Mouse (Mus musculus) stomach, embryonic 16.5 days (tissue): ENCODE results near the gene Tmem160. TPM values are rescaled to one million over a fixed set of nuclear protein-coding genes. Genes with fewer than 3 reads are reported as not detected.
A peak's percentile ranks its signal among the peaks of the same experiment; 100 is the strongest.

ENCODE experiments used
- ATAC-seq: fragments of 200-750 bp; cut with Nextera tagmentation; 2 replicates; pipeline ENCODE4 v1.8.0; 2017; ENCODE audit warnings: moderate number of reproducible peaks, moderate TSS enrichment; ENCODE audit not compliant: insufficient read depth, low FRiP score
- H3K27ac ChIP-seq: fragments of 300-500 bp; sonication (generic); 2 replicates; pipeline ENCODE4 v1.5.1; 2014; ENCODE audit warnings: low read length
- H3K27me3 ChIP-seq: fragments of 300-500 bp; sonication (generic); 2 replicates; pipeline ENCODE4 v1.6.1; 2014; ENCODE audit warnings: low read length, control low read depth, mixed read lengths; ENCODE audit not compliant: control insufficient read depth, insufficient read depth
- H3K36me3 ChIP-seq: fragments of 300-500 bp; sonication (generic); 2 replicates; pipeline ENCODE4 v1.6.1; 2014; ENCODE audit warnings: low read length; ENCODE audit not compliant: control insufficient read depth, insufficient read depth
- H3K4me1 ChIP-seq: fragments of 300-500 bp; sonication (generic); 2 replicates; pipeline ENCODE4 v1.6.1; 2014; ENCODE audit warnings: low read length, control low read depth, mixed read lengths; ENCODE audit not compliant: control insufficient read depth, insufficient read depth
- H3K4me2 ChIP-seq: fragments of 300-500 bp; sonication (generic); 2 replicates; pipeline ENCODE4 v1.6.1; 2014; ENCODE audit warnings: low read depth, low read length, mixed read lengths
- H3K4me3 ChIP-seq: fragments of 300-500 bp; sonication (generic); replicated peaks from 2 replicates; pipeline ENCODE4 v1.5.1; 2014; ENCODE audit warnings: mild to moderate bottlenecking, low read length
- H3K9ac ChIP-seq: fragments of 300-500 bp; sonication (generic); 2 replicates; pipeline ENCODE4 v1.6.1; 2014; ENCODE audit warnings: low read length
- H3K9me3 ChIP-seq: fragments of 300-500 bp; sonication (generic); replicated peaks from 2 replicates; pipeline ENCODE4 v1.6.1; 2016; ENCODE audit warnings: low read length, control low read depth; ENCODE audit not compliant: control insufficient read depth
- WGBS: fragments of 180-500 bp; shearing (Covaris S2); extraction: QIAGEN DNeasy Blood & Tissue Kit; methylation state at CpG from one replicate; pipeline ENCODE4 v1.1.7; 2014; 5-methylcytosine and 5-hydroxymethylcytosine counted together
- polyA plus RNA-seq: library from polyadenylated mRNA; unstranded; fragments of >200 nt; fragmentation: Nextera tagmentation; extraction: Ambion mirVana; gene quantifications from 2 replicates; pipeline ENCODE4 v1.2.1, GENCODE M21; 2015

Gene Tmem160
- polyA plus RNA-seq, 1 experiment from 2014 or later: 44.2 TPM

DNA sequence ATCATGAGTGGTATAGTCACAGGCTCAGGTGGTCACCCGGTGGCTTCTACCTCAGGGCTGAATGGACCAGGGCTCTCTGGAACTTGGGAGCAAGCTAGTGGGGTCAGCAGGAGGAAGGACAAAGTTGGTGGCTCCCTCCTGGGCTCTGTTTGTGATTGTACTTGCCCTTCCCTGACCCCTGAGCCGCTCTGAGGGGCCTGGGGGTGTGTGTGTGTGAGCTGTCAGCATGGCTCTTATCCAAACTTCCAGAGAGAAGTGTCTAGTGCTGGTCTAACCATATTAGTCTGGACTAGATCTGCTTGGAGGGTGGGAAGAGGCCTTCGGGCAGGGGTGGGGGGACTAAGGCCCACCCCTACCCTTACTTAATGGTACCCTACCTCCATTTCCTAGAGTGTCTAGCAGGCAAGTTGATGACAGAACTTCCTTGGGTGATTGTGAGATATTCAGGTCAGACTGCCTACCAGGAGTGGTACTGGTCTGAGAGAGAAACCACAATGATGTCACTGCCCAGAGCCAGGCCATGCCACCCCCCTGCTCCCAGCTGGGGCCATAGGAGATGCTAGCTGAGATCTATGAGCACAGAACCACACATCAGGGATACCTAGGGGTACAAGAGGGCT lies 19.1 kb upstream of the Tmem160 start:
- Histone ChIP-seq H3K9me3 (no peaks in the 10 kb centered on the region), H3K4me3 (no peak overlapping the region), H3K4me2 (no peak overlapping the region), H3K27me3 (no peaks in the 10 kb centered on the region), H3K27ac (no peak overlapping the region), H3K9ac (no peak overlapping the region), H3K36me3 (peaks cover 52% of the 10 kb centered on the region), H3K4me1 (no peaks in the 10 kb centered on the region)
- 80% methylated on average over 3 of the region's 3 CpGs for WGBS
- no peak for ATAC-seq

DNA sequence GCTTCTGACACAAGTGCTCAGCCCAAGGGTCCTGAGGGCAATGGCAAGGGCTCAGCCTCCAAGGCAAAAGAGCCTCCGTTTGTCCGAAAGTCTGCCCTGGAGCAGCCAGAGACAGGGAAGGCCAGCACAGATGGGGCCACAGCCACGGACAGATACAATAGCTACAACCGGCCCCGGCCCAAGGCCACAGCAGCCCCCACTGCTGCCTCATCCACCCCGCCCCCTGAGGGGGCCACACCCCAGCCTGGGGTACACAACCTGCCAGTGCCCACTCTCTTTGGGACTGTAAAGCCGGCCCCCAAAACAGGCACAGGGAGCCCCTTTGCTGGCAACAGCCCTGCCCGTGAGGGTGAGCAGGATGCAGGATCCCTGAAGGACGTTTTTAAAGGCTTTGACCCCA lies 17.5 kb upstream of the Tmem160 start:
- Histone ChIP-seq H3K4me3 (no peak overlapping the region), H3K4me2 (no peak overlapping the region), H3K9ac (no peak overlapping the region), H3K27me3 (no peaks in the 10 kb centered on the region), H3K9me3 (no peaks in the 10 kb centered on the region), H3K4me1 (no peaks in the 10 kb centered on the region), H3K36me3 (peaks cover 39% of the 10 kb centered on the region), H3K27ac (no peak overlapping the region)
- WGBS: 80% methylated on average over 9 of the region's 9 CpGs
- no peak for ATAC-seq

DNA sequence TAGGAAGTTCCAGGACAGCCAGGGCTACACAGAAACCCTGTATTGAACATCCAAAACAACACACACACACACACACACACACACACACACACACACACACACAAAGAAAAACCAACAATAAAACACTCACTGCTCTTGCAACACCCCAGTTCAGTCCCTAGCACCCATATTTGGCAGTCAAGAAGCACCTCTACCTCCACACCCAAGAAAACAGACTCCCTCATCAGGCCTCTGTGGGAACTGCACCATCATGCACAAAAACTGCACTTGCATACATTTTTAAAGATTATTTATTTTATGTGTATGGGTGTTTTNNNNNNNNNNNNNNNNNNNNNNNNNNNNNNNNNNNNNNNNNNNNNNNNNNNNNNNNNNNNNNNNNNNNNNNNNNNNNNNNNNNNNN lies 11.3 kb upstream of the Tmem160 start:
- no peak overlapping the region for H3K27ac ChIP-seq
- no peaks in the 10 kb centered on the region for H3K4me1 ChIP-seq
- ATAC-seq: no peak
- H3K4me3 ChIP-seq: no peak overlapping the region
- H3K27me3 ChIP-seq: no peaks in the 10 kb centered on the region
- H3K9me3 ChIP-seq: no peaks in the 10 kb centered on the region
- H3K36me3 ChIP-seq: no peaks in the 10 kb centered on the region
- no peak overlapping the region for H3K9ac ChIP-seq
- H3K4me2 ChIP-seq: no peak overlapping the region

DNA sequence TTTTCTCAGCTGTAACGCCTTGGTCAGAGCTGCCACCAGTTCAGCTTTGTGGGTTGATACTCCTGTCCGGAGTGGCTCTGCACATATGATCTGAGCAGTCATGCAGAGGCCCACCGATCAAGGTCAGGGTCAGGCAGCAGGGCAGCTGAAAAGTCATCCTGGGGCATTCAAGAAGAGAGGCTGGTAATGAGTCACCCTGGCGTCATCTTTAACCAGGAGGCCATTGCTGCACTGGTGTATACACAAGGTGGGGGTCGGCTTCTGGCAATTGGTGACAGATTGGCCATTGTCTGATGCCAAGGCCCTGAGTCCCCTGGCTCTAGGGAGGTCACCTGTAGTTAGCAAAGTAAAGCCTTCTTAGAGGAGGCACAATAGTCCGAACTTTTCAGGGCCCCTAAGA lies 923 bp upstream of the Tmem160 start:
- no peak for ATAC-seq
- Histone ChIP-seq H3K4me1 (peaks cover 6% of the 10 kb centered on the region), H3K36me3 (no peaks in the 10 kb centered on the region), H3K4me3 (no peak overlapping the region), H3K9me3 (no peaks in the 10 kb centered on the region), H3K9ac (no peak overlapping the region), H3K4me2 (no peak overlapping the region), H3K27ac (no peak overlapping the region), H3K27me3 (no peaks in the 10 kb centered on the region)
- 63% methylated on average over 6 of the region's 6 CpGs for WGBS

DNA sequence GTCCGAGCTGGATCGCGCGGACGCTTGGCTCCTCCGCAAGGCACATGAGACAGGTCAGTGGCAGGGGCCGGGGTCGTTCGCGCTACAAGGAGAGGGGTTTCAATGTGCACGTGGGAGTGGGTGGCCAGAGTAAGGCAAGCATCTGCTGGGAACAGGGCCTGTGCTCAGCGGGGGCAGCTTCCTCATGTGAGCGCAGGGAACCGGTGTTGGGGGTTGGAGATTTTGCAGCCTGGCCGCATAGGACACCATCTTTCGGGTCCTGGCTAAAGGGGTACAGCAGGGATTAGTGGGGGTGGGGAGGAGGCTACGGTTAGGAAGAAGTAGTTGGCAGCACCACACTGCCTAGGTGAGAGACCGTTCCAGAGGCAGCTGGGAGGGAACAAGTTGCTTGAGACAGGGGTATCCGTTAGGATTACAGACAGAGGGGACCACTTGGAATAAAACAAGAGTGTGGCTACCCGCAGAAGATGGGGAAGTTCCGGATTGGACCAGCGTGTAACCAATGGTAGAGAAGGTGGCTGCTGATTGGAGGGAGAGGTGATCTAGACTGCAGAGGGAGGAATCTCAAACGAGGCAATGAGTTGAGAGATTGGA lies 636 bp downstream of the Tmem160 start:
- Histone ChIP-seq H3K27me3 (no peaks in the 10 kb centered on the region), H3K36me3 (no peaks in the 10 kb centered on the region)

DNA sequence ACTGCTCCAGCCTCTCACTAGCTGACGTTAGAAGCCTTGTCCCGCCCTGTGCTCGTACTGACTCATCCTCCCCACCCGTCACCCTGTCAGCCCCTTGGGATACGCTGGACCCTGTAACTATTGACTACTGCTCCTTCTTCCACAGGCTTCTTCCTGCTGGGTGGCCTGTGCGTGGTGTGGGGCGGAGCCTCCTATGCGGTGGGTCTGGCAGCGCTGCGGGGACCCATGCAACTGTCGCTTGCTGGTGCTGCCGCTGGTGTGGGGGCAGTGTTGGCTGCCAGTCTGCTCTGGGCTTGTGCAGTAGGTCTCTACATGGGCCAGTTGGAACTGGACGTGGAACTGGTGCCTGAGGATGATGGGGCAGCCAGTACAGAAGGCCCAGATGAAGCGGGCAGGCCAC lies 2.4 kb downstream of the Tmem160 start:
- peaks cover 6% of the 10 kb centered on the region for H3K4me1 ChIP-seq
- WGBS: 92% methylated on average over 14 of the region's 14 CpGs
- H3K9ac ChIP-seq: no peak overlapping the region
- H3K9me3 ChIP-seq: no peaks in the 10 kb centered on the region
- H3K4me3 ChIP-seq: no peak overlapping the region
- H3K27ac ChIP-seq: no peak overlapping the region
- H3K36me3 ChIP-seq: no peaks in the 10 kb centered on the region
- no peak overlapping the region for H3K4me2 ChIP-seq
- ATAC-seq: no peak
- no peaks in the 10 kb centered on the region for H3K27me3 ChIP-seq

More for the DNA sequence above, 636 bp downstream of the Tmem160 start:
- H3K9ac ChIP-seq: peak overlapping the region; percentile 87
- H3K27ac ChIP-seq: peak overlapping the region; percentile 44
- under 1% methylated on average over 23 of the region's 23 CpGs for WGBS
- peak overlapping the region; percentile 73 for H3K4me3 ChIP-seq
- peak; percentile 24; the same call in 1 of the 2 replicates for ATAC-seq
- H3K4me1 ChIP-seq: peaks cover 6% of the 10 kb centered on the region
- peak overlapping the region; percentile 95 for H3K4me2 ChIP-seq
- no peaks in the 10 kb centered on the region for H3K9me3 ChIP-seq

DNA sequence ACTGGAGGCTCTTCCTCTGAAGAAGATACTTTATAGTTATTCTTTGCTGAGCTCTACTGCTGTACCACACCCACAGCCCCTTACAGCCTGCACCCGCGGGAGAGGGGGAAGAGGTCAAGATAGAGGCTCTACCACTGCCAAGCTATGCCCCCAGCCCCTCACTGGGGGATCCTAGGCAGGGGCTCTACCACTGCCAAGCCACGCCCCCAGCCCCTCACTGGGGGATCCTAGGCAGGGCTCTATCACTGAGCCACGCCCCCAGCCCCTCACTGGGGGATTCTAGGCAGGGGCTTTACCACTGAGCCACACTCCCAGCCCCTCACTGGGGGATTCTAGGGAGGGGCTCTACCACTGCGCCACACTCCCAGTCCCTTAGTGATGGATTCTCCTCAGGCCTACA lies 3.7 kb downstream of the Tmem160 start:
- no peak for ATAC-seq
- Histone ChIP-seq H3K4me1 (peaks cover 6% of the 10 kb centered on the region), H3K9ac (no peak overlapping the region), H3K9me3 (no peaks in the 10 kb centered on the region), H3K4me3 (no peak overlapping the region), H3K4me2 (no peak overlapping the region), H3K27me3 (no peaks in the 10 kb centered on the region), H3K27ac (no peak overlapping the region), H3K36me3 (no peaks in the 10 kb centered on the region)
- 77% methylated on average over 5 of the region's 5 CpGs for WGBS

DNA sequence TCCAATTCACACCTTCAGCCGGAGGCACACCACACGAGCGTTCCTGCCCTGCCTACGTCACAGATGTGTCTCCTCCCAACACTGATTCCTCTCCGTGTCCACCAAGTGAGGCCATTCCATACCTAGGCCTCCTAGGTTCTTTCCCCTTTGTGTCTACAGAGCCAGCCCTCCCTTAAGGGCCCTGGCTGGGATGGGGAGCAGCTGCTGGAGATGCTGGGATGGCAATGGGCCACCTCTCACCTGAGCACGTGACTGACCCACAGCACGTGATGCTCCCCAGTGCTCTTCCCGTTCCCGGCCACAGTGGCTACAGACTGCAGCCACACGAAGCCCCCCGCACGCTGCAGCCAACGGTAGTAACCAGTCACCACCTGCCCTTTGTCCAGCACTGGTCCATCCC lies 8.0 kb downstream of the Tmem160 start:
- H3K4me1 ChIP-seq: no peaks in the 10 kb centered on the region
- WGBS: 51% methylated on average over 13 of the region's 13 CpGs
- no peaks in the 10 kb centered on the region for H3K36me3 ChIP-seq
- H3K27me3 ChIP-seq: no peaks in the 10 kb centered on the region; the same call in 1 of the 2 replicates
- no peak overlapping the region for H3K27ac ChIP-seq
- ATAC-seq: no peak; the same call in 1 of the 2 replicates
- H3K9ac ChIP-seq: no peak overlapping the region
- no peak overlapping the region for H3K4me2 ChIP-seq
- no peak overlapping the region for H3K4me3 ChIP-seq
- no peaks in the 10 kb centered on the region for H3K9me3 ChIP-seq

DNA sequence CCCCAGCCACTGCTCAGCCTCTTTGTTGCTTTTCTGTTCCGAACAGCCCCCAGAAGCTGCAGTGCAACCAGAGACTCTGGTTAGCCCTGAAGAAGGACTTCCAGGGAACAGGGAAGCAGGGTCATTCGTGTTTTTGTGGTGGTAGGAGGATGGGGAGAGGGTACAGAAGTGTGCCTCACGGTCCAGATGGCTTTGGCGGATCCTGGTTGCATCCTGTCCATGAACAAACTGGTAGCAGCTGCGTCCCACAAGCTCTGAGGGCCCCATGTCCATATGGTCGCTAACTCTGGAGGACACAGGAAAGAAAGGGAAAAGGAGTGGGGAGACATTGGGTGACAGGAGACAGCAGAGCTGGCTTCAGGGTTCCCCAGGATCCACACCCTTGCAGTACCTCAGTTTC lies 8.6 kb downstream of the Tmem160 start:
- H3K36me3 ChIP-seq: no peaks in the 10 kb centered on the region
- no peaks in the 10 kb centered on the region; the same call in 1 of the 2 replicates for H3K27me3 ChIP-seq
- no peak overlapping the region for H3K9ac ChIP-seq
- 63% methylated on average over 6 of the region's 6 CpGs for WGBS
- no peak overlapping the region for H3K4me2 ChIP-seq
- no peak overlapping the region for H3K27ac ChIP-seq
- no peak overlapping the region for H3K4me3 ChIP-seq
- no peak; the same call in 1 of the 2 replicates for ATAC-seq
- no peaks in the 10 kb centered on the region for H3K4me1 ChIP-seq
- no peaks in the 10 kb centered on the region for H3K9me3 ChIP-seq
